Mouse (Mus musculus): Measurements from ENCODE around the gene Wars2. TPM values are rescaled to one million over a fixed set of nuclear protein-coding genes. Genes with fewer than 3 reads are reported as not detected.

Gene Wars2
- polyA plus RNA-seq, 1 experiment from 2014 or later: 5.4 TPM

GRCm38 (mm10) chr3:99147886-99148285 is 7.0 kb downstream of the Wars2 start:
- DNase-seq (ENCODE audit: low spot score): no peak
- Histone ChIP-seq H3K27ac (no peak overlapping the region), H3K4me1 (replicated peaks; ENCODE audit: control insufficient read depth, insufficient read depth, low read length) (no peaks in the 10 kb centered on the region), H3K36me3 (replicated peaks; ENCODE audit: control insufficient read depth, insufficient read depth) (no peaks in the 10 kb centered on the region), H3K9me3 (ENCODE audit: control insufficient read depth, low read length) (no peaks in the 10 kb centered on the region), H3K4me3 (replicated peaks; ENCODE audit: low read length) (no peak overlapping the region), H3K4me2 (replicated peaks) (no peak overlapping the region), H3K27me3 (ENCODE audit: control insufficient read depth, insufficient read depth, low read length) (no peaks in the 10 kb centered on the region), H3K9ac (no peak overlapping the region)
- no peak for ATAC-seq (ENCODE audit: low FRiP score)
- WGBS: 76% methylated on average over 3 of the region's 3 CpGs

GRCm38 (mm10) chr3:99149035-99149434 is 8.2 kb downstream of the Wars2 start:
- Histone ChIP-seq H3K4me3 (replicated peaks; ENCODE audit: low read length) (no peak overlapping the region), H3K27me3 (ENCODE audit: control insufficient read depth, insufficient read depth, low read length) (no peaks in the 10 kb centered on the region), H3K4me1 (replicated peaks; ENCODE audit: control insufficient read depth, insufficient read depth, low read length) (no peaks in the 10 kb centered on the region), H3K4me2 (replicated peaks) (no peak overlapping the region), H3K9ac (no peak overlapping the region), H3K9me3 (ENCODE audit: control insufficient read depth, low read length) (no peaks in the 10 kb centered on the region), H3K27ac (no peak overlapping the region), H3K36me3 (replicated peaks; ENCODE audit: control insufficient read depth, insufficient read depth) (no peaks in the 10 kb centered on the region)
- DNase-seq (ENCODE audit: low spot score): no peak
- no peak for ATAC-seq (ENCODE audit: low FRiP score)
- 74% methylated on average over 3 of the region's 3 CpGs for WGBS

- H3K4me3 ChIP-seq (replicated peaks; ENCODE audit: low read length): no peak overlapping the region
- DNase-seq (ENCODE audit: low spot score): no peak
- no peak overlapping the region for H3K27ac ChIP-seq
- 0 out of 2 replicates have a peak, but pooled peaks cover 8% of the 10 kb centered on the region for H3K9me3 ChIP-seq (ENCODE audit: control insufficient read depth, low read length)
- 90% methylated on average over 4 of the region's 4 CpGs for WGBS
- H3K4me2 ChIP-seq (replicated peaks): no peak overlapping the region
- H3K9ac ChIP-seq: no peak overlapping the region
- H3K27me3 ChIP-seq (ENCODE audit: control insufficient read depth, insufficient read depth, low read length): no peaks in the 10 kb centered on the region
- no peak for ATAC-seq (ENCODE audit: low FRiP score)
- no peaks in the 10 kb centered on the region for H3K36me3 ChIP-seq (replicated peaks; ENCODE audit: control insufficient read depth, insufficient read depth)
- no peaks in the 10 kb centered on the region for H3K4me1 ChIP-seq (replicated peaks; ENCODE audit: control insufficient read depth, insufficient read depth, low read length)
These were observed 15.4 kb downstream of the Wars2 start for GRCm38 (mm10) chr3:99156286-99156685.

GRCm38 (mm10) chr3:99156987-99157386 is 16.1 kb downstream of the Wars2 start:
- H3K27me3 ChIP-seq (ENCODE audit: control insufficient read depth, insufficient read depth, low read length): no peaks in the 10 kb centered on the region
- no peak overlapping the region for H3K4me2 ChIP-seq (replicated peaks)
- no peak overlapping the region for H3K4me3 ChIP-seq (replicated peaks; ENCODE audit: low read length)
- WGBS: 57% methylated on average over 1 of the region's 1 CpGs
- DNase-seq (ENCODE audit: low spot score): peak; percentile 29
- H3K4me1 ChIP-seq (replicated peaks; ENCODE audit: control insufficient read depth, insufficient read depth, low read length): no peaks in the 10 kb centered on the region
- 0 out of 2 replicates have a peak, but pooled peaks cover 8% of the 10 kb centered on the region for H3K9me3 ChIP-seq (ENCODE audit: control insufficient read depth, low read length)
- no peaks in the 10 kb centered on the region for H3K36me3 ChIP-seq (replicated peaks; ENCODE audit: control insufficient read depth, insufficient read depth)
- ATAC-seq (ENCODE audit: low FRiP score): no peak; the same call in 1 of the 2 replicates
- H3K27ac ChIP-seq: no peak overlapping the region
- no peak overlapping the region for H3K9ac ChIP-seq

- ATAC-seq (ENCODE audit: low FRiP score) (no peak), DNase-seq (ENCODE audit: low spot score) (no peak)
- 0 out of 2 replicates have a peak, but pooled peaks cover 8% of the 10 kb centered on the region for H3K9me3 ChIP-seq (ENCODE audit: control insufficient read depth, low read length)
- H3K27me3 ChIP-seq (ENCODE audit: control insufficient read depth, insufficient read depth, low read length): no peaks in the 10 kb centered on the region
- H3K4me3 ChIP-seq (replicated peaks; ENCODE audit: low read length): no peak overlapping the region
- no peak overlapping the region for H3K9ac ChIP-seq
- no peak overlapping the region for H3K27ac ChIP-seq
- WGBS: 56% methylated on average over 4 of the region's 4 CpGs
- no peak overlapping the region for H3K4me2 ChIP-seq (replicated peaks)
- H3K4me1 ChIP-seq (replicated peaks; ENCODE audit: control insufficient read depth, insufficient read depth, low read length): no peaks in the 10 kb centered on the region
- no peaks in the 10 kb centered on the region for H3K36me3 ChIP-seq (replicated peaks; ENCODE audit: control insufficient read depth, insufficient read depth)
These were observed 16.7 kb downstream of the Wars2 start for GRCm38 (mm10) chr3:99157451-99158015.

- Histone ChIP-seq H3K4me3 (replicated peaks; ENCODE audit: low read length) (no peak overlapping the region), H3K9ac (no peak overlapping the region), H3K4me1 (replicated peaks; ENCODE audit: control insufficient read depth, insufficient read depth, low read length) (no peaks in the 10 kb centered on the region), H3K27ac (no peak overlapping the region), H3K9me3 (ENCODE audit: control insufficient read depth, low read length) (0 out of 2 replicates have a peak, but pooled peaks cover 8% of the 10 kb centered on the region), H3K27me3 (ENCODE audit: control insufficient read depth, insufficient read depth, low read length) (no peaks in the 10 kb centered on the region), H3K4me2 (replicated peaks) (no peak overlapping the region), H3K36me3 (replicated peaks; ENCODE audit: control insufficient read depth, insufficient read depth) (no peaks in the 10 kb centered on the region)
- ATAC-seq (ENCODE audit: low FRiP score): no peak
- no peak for DNase-seq (ENCODE audit: low spot score)
- WGBS: 89% methylated on average over 3 of the region's 3 CpGs
These were observed 19.1 kb downstream of the Wars2 start for GRCm38 (mm10) chr3:99160016-99160415.

- no peak for DNase-seq (ENCODE audit: low spot score)
- no peaks in the 10 kb centered on the region for H3K4me1 ChIP-seq (replicated peaks; ENCODE audit: control insufficient read depth, insufficient read depth, low read length)
- H3K27ac ChIP-seq: no peak overlapping the region
- 86% methylated on average over 2 of the region's 2 CpGs for WGBS
- 0 out of 2 replicates have a peak, but pooled peaks cover 8% of the 10 kb centered on the region for H3K9me3 ChIP-seq (ENCODE audit: control insufficient read depth, low read length)
- no peak overlapping the region for H3K4me3 ChIP-seq (replicated peaks; ENCODE audit: low read length)
- ATAC-seq (ENCODE audit: low FRiP score): no peak
- H3K9ac ChIP-seq: no peak overlapping the region
- no peaks in the 10 kb centered on the region for H3K36me3 ChIP-seq (replicated peaks; ENCODE audit: control insufficient read depth, insufficient read depth)
- no peaks in the 10 kb centered on the region for H3K27me3 ChIP-seq (ENCODE audit: control insufficient read depth, insufficient read depth, low read length)
- no peak overlapping the region for H3K4me2 ChIP-seq (replicated peaks)
These were observed 21.3 kb downstream of the Wars2 start for GRCm38 (mm10) chr3:99162191-99162590.

- Histone ChIP-seq H3K4me1 (replicated peaks; ENCODE audit: control insufficient read depth, insufficient read depth, low read length) (no peaks in the 10 kb centered on the region), H3K27ac (no peak overlapping the region), H3K27me3 (ENCODE audit: control insufficient read depth, insufficient read depth, low read length) (no peaks in the 10 kb centered on the region), H3K4me3 (replicated peaks; ENCODE audit: low read length) (no peak overlapping the region), H3K9ac (no peak overlapping the region), H3K4me2 (replicated peaks) (no peak overlapping the region), H3K36me3 (replicated peaks; ENCODE audit: control insufficient read depth, insufficient read depth) (no peaks in the 10 kb centered on the region), H3K9me3 (ENCODE audit: control insufficient read depth, low read length) (no peaks in the 10 kb centered on the region)
- no peak for ATAC-seq (ENCODE audit: low FRiP score)
- 63% methylated on average over 4 of the region's 4 CpGs for WGBS
- DNase-seq (ENCODE audit: low spot score): no peak
These were observed 26.9 kb downstream of the Wars2 start for GRCm38 (mm10) chr3:99167734-99168133.

GRCm38 (mm10) chr3:99173178-99173577 is 32.3 kb downstream of the Wars2 start:
- DNase-seq (ENCODE audit: low spot score) (no peak), ATAC-seq (ENCODE audit: low FRiP score) (no peak)
- 86% methylated on average over 5 of the region's 5 CpGs for WGBS
- Histone ChIP-seq H3K27ac (no peak overlapping the region), H3K4me1 (replicated peaks; ENCODE audit: control insufficient read depth, insufficient read depth, low read length) (no peaks in the 10 kb centered on the region), H3K9me3 (ENCODE audit: control insufficient read depth, low read length) (no peaks in the 10 kb centered on the region), H3K4me3 (replicated peaks; ENCODE audit: low read length) (no peak overlapping the region), H3K36me3 (replicated peaks; ENCODE audit: control insufficient read depth, insufficient read depth) (no peaks in the 10 kb centered on the region), H3K4me2 (replicated peaks) (no peak overlapping the region), H3K27me3 (ENCODE audit: control insufficient read depth, insufficient read depth, low read length) (no peaks in the 10 kb centered on the region), H3K9ac (no peak overlapping the region)

All from hindbrain, embryonic 14.5 days (tissue).